Mouse (Mus musculus) lung, postnatal 14 days (tissue): ENCODE data around the gene Fmo4.

Experiments
- DNase-seq: peaks from one replicate; pipeline ENCODE4 v3.0.0; 2021

The Fmo4 gene

DNA sequence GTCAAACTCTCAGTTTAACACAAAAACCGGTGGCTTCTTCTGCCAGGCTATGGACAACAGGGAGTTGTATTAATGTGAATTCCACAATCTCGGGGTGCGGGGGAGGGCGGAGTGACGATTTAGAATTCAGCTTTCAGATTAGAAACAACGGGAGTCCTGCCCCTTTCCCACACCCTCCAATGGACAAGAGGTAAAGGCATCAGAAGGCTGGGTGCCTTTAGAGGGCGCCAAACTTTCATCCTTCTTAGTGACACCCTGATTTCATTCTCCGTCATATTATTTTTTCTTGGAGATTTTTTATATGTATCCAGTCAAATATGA lies at the start of gene Fmo4:
Gene Fmo4 (minus strand): TSS at position 137 of the 321 bp plus-strand sequence.
- DNase-seq = peak; percentile 73

- DNase-seq = no peak
Observed at GRCm38 (mm10) chr1:162862328-162862727, 48.6 kb upstream of the Fmo4 start.

DNA sequence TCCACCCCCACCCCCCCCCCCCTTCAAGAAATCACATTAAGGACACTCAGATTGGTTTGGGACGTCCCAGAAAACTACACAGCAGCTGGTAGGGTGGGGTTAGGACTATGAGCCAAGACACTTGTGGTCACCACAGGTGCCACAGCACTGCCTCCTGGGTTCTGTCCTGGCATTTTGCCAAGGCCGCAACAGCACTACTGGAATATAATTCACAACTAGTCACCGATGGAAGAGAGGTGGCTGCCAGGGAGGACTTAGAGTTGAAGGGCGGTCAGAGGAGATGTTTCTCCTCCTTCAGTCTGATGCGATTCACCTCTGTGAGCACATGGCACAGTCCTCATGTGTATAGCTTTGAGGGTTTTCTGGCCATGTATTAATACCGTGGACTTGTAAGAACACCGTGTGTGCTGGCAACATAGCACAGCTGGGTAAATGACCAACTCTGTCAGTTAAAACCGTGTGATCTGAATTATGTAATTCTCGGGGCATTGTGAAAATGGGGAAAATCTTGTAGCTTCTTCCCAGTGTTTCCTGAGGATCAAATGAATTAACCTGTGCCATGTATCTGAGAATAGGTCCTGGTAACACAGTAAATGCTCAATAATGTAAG lies 46.3 kb upstream of the Fmo4 start:
- no peak for DNase-seq

GRCm38 (mm10) chr1:162859545-162859976 lies 45.8 kb upstream of the Fmo4 start:
- DNase-seq = no peak

- DNase-seq = no peak
Observed at GRCm38 (mm10) chr1:162858748-162859130, 45.0 kb upstream of the Fmo4 start.

- DNase-seq = no peak
Observed at GRCm38 (mm10) chr1:162857766-162858747, 44.3 kb upstream of the Fmo4 start.

GRCm38 (mm10) chr1:162853812-162854482 lies 40.2 kb upstream of the Fmo4 start:
- DNase-seq = no peak

DNA sequence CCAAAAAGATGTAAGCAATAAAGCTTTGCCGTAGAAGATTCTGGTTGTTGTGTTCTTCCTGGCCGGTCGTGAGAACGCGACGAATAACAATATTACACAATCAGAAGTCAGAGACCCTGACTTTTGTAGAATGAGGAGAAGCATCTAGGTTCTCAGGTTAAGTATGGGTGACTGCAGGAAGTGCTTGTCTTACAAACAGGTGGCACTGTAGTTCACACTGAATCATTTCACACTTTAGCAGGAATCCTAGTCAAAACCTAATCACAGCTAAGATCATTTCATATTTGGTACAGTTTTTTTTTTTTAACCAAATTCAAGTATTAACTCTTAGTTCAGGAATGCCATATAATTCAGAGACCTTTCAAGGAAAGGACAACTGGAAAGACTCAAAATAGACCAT lies 33.8 kb upstream of the Fmo4 start:
- no peak for DNase-seq

DNA sequence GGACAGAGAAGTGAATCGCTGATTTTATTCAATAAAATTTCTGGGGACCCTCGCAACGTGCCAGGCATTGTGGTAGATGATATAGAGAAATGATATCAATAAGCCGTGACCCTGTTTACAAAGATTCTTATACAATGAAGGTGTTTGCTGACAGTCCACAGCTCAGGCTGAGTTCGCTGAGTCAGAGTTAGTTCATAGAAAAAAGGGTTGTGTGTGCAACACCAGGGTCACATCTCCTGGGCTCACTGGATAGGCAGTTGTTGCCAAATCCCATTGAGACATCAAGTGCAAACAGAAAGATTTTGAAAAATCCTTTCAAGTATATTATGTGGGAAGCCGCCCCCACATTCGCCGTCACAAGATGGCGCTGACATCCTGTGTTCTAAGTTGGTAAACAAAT lies 26.4 kb upstream of the Fmo4 start:
- no peak for DNase-seq

DNA sequence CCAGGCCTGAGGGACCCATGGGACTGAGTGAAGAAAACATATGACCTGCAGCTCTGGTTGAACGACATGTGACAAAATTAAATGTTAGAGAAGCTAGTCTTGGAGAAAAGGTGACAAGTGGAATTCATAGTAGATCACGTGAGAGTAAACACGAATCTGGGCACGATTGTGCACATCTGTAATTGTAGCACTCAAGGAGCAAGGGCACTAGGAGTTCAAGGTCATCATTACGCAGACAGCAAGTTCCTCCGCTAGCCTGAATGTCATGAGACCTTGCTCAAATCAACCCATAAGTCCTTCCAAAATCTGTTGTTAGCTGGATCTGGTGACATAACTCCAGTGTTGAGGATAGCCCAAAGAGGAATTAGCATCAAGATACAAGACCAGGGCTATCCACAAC lies 25.2 kb upstream of the Fmo4 start:
- DNase-seq = no peak

DNA sequence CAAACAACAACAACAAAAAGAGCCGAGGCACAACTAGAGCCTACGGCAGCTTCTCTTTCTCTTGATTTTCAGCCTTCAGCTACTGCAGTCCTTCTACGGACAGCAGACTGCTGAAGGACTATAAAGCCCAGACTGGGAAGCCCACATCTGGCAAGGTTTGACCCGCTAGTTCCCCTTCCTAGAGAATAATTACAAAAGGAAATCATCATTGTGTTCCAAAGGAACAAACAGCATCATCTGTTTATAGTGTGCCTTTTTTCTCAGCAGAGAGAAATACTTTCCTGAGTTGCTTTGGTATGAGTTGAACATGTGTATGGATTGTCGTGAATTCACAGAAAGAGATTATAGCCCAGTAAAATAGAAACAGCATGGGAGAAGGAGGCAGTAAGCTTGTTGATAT lies 20.6 kb upstream of the Fmo4 start:
- no peak for DNase-seq

GRCm38 (mm10) chr1:162832574-162832953 lies 18.8 kb upstream of the Fmo4 start:
- DNase-seq = no peak

- no peak for DNase-seq
Observed at GRCm38 (mm10) chr1:162831838-162832573, 18.2 kb upstream of the Fmo4 start.

DNA sequence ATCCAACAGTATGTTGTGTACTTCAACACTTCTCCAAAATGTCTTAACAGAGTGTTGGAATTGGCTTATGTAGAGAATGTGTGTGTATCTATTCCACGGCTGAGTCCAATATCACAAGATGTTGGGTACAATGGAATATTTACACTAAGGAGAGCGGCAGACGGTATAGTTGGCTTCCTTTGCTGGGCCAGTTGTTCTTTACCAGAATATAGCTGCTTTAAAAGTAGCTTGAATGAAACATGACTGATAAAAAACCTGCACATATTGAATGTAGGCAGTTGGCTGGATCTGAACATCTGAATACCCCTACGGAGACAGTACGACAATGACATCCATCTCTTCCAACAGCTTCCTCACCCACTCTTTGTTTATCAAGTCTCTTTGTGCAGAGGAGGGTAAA lies 5.5 kb upstream of the Fmo4 start:
- no peak for DNase-seq

GRCm38 (mm10) chr1:162815381-162816127 lies 1.8 kb upstream of the Fmo4 start:
- no peak for DNase-seq

- no peak for DNase-seq
Observed at GRCm38 (mm10) chr1:162814932-162815331, 1.2 kb upstream of the Fmo4 start.

DNA sequence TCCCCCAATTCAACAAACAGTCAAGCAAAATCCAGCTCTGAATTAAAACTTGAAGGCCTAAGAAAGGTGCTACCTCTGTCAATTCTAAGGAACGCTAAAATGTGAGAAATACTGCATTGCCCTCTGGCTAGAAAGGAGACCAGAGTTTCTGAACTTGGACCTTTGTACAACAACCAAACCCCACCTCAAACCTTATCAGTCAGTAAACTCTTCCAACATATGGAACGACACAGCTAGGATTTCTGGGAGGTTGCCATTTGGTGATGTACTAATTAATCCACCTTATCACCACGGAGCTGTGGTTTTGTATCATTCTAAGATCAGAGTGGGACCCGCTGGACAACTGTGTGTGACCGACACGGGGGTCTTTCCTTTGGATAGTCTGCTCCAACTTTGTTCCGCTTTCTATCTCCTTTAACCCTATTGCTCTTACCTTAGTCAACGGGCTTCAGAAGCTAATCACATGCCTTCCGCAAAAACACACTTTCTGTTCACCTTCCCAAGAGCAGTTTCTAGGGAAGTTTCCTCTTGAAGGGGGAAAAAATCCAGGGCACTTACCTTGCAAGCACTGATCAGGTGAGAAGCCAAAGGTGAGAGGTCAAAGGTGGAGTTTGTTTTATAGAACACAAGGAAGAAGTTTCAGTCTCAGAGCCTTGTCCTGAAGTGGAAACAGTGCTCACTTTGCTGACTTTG lies 483 bp downstream of the Fmo4 start:
- DNase-seq = no peak

DNA sequence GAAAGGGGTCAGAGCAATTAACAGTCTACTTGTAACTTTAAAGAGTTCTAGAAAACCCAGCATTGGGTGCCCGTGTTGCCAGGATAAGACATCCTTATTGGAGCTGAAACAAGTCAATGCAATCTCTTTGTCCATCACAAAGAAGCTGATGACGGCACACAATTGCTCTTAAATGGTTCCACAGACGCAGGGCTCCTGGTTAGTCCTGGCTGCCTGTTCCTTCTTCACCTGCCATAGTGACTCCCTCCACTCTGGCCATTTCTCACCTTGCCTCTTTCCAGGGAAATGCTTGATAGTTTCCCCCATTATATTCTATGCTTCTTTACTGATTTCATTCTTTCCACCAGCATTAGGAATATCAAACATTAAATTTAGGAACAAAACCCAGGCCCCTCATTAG lies 5.2 kb downstream of the Fmo4 start:
- no peak for DNase-seq

DNA sequence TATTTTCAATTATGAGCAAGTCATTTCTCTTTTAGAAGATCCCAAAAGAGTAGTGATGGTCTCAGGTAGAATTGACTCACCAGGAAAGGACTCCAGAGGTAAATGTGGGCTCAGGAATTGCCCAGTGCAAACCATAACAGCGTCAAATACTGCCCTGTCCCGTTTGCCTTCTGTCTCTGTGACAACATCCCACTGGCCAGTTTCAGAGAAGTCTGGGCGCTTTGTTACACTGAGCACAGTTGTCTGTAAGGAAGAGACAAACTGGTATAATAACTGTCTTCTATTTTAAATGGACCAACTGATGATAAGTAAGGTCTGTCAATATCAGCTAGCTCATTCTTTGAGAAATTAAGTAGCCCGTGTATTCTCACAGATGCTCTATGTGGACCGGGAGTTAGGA lies 6.3 kb downstream of the Fmo4 start:
- DNase-seq = no peak

DNA sequence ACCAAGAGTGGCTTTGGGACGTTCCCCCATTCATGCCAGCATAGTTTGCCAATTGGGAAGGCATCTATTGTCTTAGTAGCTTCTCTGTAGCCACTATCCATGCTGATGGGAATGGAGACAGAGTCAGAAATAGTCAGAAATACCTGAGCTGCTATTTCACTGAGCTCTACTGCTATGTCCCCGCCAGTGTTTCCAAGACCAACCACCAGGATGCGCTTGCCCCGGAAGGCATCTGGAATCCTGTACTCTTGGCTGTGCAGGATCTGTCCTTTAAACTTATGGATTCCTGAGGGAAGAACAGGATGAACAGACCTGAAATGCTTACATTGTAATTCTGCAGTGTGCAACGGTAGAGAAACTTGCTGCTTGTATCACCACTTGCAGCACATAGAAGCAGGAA lies 8.8 kb downstream of the Fmo4 start:
- DNase-seq = no peak

DNA sequence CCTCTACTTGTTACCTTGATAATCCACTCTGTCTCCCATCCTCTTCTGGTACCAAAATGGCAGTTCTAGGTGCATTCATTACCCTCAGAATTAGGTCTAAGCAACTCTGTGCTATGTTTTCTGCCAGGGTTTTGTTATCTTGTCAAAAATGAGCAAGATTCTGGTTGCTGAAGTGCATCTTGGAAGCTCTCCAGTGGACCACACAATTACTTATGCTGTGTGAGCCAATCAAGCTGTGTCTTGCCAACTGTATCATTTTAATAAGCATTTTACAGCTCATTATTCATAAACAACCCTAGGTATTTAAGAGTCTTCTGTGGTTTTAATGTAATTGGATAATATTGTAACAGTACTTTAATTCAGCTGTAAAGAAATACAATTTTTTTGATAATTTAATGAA lies 17.3 kb downstream of the Fmo4 start:
- DNase-seq = no peak
